Mouse (Mus musculus) G1E (cell line): ENCODE measurements at regions not wholly inside any gene's neighbourhood (a gene's known extent, or its start where the extent isn't known, plus 50 kb on each side); places are given as distances from the start of the nearest gene placed in this dataset.

Experiments
- CTCF ChIP-seq: IDR thresholded peaks from 2 replicates; pipeline ENCODE4 v1.5.1; 2012; ENCODE audit warnings: low read depth, low read length, inconsistent platforms, mixed read lengths
- TAL1 ChIP-seq: conservative IDR thresholded peaks from 2 replicates; pipeline ENCODE4 v1.6.1; 2012; ENCODE audit warnings: low read depth, low read length, inconsistent platforms, mixed read lengths

DNA sequence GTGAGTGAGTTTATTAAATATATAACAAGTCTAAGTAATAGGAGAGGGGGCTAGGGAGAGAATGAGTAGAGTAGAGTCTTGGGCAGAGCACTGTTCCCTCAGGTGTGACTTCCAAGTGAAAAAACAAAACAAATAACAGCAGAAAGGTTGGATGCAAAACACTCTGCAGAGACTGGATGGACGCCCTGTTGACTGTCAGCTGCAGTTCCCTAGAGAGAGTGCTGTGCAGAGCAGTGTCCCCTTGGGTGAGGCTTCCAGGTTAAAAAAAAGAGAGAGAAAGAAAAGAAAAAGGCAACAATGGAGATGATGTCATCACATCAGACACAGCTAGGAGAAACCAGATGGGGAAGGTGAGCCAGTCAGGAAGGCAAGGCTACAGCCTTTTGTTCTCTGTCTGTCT is 137.6 kb upstream of the Hmgn3 start:
- TF ChIP-seq TAL1 (no peak), CTCF (no peak)
